Comparison of ENCODE assay signal across 18 mouse cellular contexts in genomic region chr12:36507111-36507903, GRCm38 (mm10).
DNase-seq lines count a peak whose midpoint lies in the region; ATAC-seq lines count a peak whose summit lies in the region.
"Had no signal": no experiment of that assay in that cellular context is flagged by ENCODE, and none has a peak within 500 bp of the region (broad histone marks: within the 10 kb centered on the region; RNA-seq: fewer than 3 reads in every experiment).

No protein-coding gene starts in this region.

- no peak overlapping the region for H3K4me2 ChIP-seq in hindbrain, embryonic 15.5 days
- H3K4me2 ChIP-seq: kidney, embryonic 15.5 days; limb, embryonic 12.5 days; liver, embryonic 15.5 days had no signal

- intact Hi-C loops in left cerebral cortex, postnatal 25 days (cut with DNase I), result no loop called here

- no peaks in the 10 kb centered on the region for H3K4me1 ChIP-seq in hindbrain, embryonic 15.5 days (replicated peaks)
- H3K4me1 ChIP-seq: kidney, embryonic 15.5 days; liver, embryonic 15.5 days had no signal

- 0 out of 2 replicates have a peak overlapping the region, but pooled peaks have one; percentile 2 for H3K27ac ChIP-seq in hindbrain, embryonic 15.5 days (replicated peaks)
- H3K27ac ChIP-seq: kidney, embryonic 15.5 days; limb, embryonic 12.5 days; liver, embryonic 15.5 days had no signal

- H3K36me3 ChIP-seq in hindbrain, embryonic 15.5 days, result no peaks in the 10 kb centered on the region
- H3K36me3 ChIP-seq: kidney, embryonic 15.5 days; limb, embryonic 12.5 days; liver, embryonic 15.5 days had no signal

- no peaks in the 10 kb centered on the region for H3K27me3 ChIP-seq in hindbrain, embryonic 15.5 days
- H3K27me3 ChIP-seq: kidney, embryonic 15.5 days; limb, embryonic 12.5 days; liver, embryonic 15.5 days had no signal

- ATAC-seq in hindbrain, embryonic 15.5 days (ENCODE audit: low FRiP score, low read depth), result no peak

- H3K9ac ChIP-seq in hindbrain, embryonic 15.5 days, result no peak overlapping the region
- H3K9ac ChIP-seq: kidney, embryonic 15.5 days; limb, embryonic 12.5 days; liver, embryonic 15.5 days had no signal

- WGBS in hindbrain, embryonic 15.5 days, result 63% methylated on average over 7 of the region's 7 CpGs

- DNase-seq in layer of hippocampus, adult 9-11 months, result peak; percentile 18
- no peak for DNase-seq in layer of hippocampus, postnatal 14 days (ENCODE audit: low spot score in 2 of 2)
- peak; percentile 79 for DNase-seq in Muller cell, postnatal 12 days (ENCODE audit: inconsistent ontology term)
- DNase-seq in brain, adult 2 months (ENCODE audit: low read depth, low spot score), result peak; percentile 52
- no peak for DNase-seq in left cerebral cortex, postnatal 25 days (ENCODE audit: low spot score in 2 of 2)
- DNase-seq in right cerebral cortex, postnatal 10 days (ENCODE audit: low spot score in 2 of 2), result no peak
- no peak for DNase-seq in adrenal gland, postnatal 36 days
- DNase-seq: cerebellum, adult 11 months; cerebellum, postnatal 14 days; gastrocnemius, postnatal 25 days; lung, postnatal 10 days; right cerebral cortex, postnatal 4 days; thymus, adult 18-20 months had no signal

- H3K4me3 ChIP-seq in hindbrain, embryonic 15.5 days, result no peak overlapping the region
- H3K4me3 ChIP-seq: erythroblast, embryonic 14.5 days; kidney, embryonic 15.5 days; limb, embryonic 12.5 days; liver, embryonic 15.5 days had no signal

- no peaks in the 10 kb centered on the region for H3K9me3 ChIP-seq in hindbrain, embryonic 15.5 days
- H3K9me3 ChIP-seq: kidney, embryonic 15.5 days; limb, embryonic 12.5 days; liver, embryonic 15.5 days had no signal

Comparison
In these comparisons a context has a peak if more than half of its experiments do, and no peak if none do; other contexts are left out.
1. DNase-seq: peak in layer of hippocampus, adult 9-11 months (single experiment), Muller cell, postnatal 12 days (single experiment) and brain, adult 2 months (single experiment); none in layer of hippocampus, postnatal 14 days (0 of 2), left cerebral cortex, postnatal 25 days (0 of 2), right cerebral cortex, postnatal 10 days (0 of 2) and adrenal gland, postnatal 36 days (0 of 2).